Mouse (Mus musculus): Measurements from ENCODE around the gene Stradb.

Stradb gene

DNA sequence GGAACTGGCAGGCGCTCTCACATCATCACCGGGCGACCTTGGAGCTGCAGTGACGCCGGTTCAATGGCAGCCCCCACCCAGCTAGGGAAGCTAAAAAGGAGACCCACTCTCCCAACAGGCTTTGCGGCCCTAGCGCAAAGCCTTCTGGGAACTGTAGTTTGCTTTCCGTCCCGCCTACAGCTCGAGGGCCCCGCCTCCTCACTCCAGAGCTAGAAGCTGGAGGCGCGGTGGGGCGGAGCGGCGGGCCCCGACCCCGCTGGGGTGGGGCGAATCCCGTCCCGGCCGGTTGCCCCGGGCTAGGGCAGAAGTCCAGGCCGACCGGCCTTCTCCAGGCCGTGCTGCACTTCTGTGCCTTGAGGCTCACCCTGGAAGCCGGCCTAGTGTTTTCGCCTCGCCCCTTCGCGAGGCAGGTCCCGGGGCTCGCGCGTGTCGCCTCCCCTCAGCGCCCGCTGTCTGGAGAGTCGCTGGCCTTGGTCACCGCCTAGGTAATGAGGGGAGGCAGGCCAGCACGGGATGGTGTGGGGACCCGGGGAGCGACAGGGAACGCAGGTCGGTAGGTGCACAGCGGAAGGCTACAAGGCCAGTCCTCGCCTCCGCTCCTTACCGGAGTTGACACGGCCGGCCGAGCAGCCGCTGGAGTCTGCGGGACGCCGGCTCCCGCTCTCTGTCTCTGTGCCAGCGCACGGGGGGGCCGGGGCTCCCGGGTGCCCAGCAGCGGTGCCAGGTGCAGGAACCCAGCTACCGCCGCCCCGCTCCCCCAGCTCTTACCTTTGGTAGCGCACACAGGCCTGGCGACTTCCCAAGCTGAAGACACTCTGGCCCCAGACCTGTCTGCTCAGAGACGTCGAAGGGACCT is at the start of gene Stradb, which contains the start of gene Trak2:
TSS of gene Stradb (plus strand) at position 157 of the 856 bp plus-strand sequence.
TSS of gene Trak2 (minus strand) at position 65 of the 856 bp plus-strand sequence.
- in situ Hi-C loops (cut with MboI; ENCODE audit: unreplicated experiment in 2 of 2) = no loop called here

- in situ Hi-C loops (cut with MboI; ENCODE audit: unreplicated experiment in 2 of 2) = no loop called here
Measured at GRCm38 (mm10) chr1:58926664-58927063, 46.7 kb upstream of the Stradb start.

- in situ Hi-C loops (cut with MboI; ENCODE audit: unreplicated experiment in 2 of 2) = no loop called here
Measured at GRCm38 (mm10) chr1:58936746-58937605, 36.3 kb upstream of the Stradb start.

- in situ Hi-C loops (cut with MboI; ENCODE audit: unreplicated experiment in 2 of 2) = no loop called here
Measured at GRCm38 (mm10) chr1:58937606-58938099, 35.7 kb upstream of the Stradb start.

GRCm38 (mm10) chr1:58945523-58945922 is 27.8 kb upstream of the Stradb start:
- in situ Hi-C loops (cut with MboI; ENCODE audit: unreplicated experiment in 2 of 2) = no loop called here

DNA sequence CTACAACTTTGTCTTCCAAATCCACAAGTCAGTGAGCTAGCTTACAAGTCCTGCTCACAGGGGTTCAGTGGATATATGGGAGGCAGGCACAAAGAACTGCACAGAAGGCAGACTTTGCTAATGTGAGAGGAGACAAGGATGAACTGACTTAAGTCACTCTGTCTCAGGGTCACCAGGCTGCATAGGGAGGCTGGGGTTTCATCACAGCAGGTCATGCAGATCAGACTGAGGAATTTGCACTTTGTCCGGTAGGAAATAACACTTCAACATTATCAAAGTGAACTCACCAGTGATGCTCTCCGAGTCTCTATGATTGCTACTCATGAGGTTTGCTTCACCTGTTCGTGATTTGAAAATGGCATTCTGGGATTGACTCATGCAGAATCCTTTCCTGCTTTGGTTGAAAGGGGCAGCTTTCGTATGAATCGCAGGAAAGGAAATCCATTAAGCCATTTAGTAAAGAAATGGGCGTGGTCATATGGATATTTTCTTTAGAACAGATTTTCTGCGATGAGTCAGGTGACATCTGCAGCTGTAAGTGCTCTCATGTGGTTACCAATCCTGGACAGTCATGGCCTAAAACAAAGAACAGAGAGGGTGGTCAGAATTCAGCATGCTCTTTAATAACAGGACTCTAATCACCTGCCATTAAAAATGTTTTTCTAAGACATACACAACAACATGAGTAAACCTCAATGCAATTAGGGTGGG is 27.2 kb upstream of the Stradb start:
- in situ Hi-C loops (cut with MboI; ENCODE audit: unreplicated experiment in 2 of 2) = no loop called here

- in situ Hi-C loops (cut with MboI; ENCODE audit: unreplicated experiment in 2 of 2) = no loop called here
Measured at GRCm38 (mm10) chr1:58946718-58947117, 26.6 kb upstream of the Stradb start.

GRCm38 (mm10) chr1:58949561-58950106 is 23.7 kb upstream of the Stradb start:
- in situ Hi-C loops (cut with MboI; ENCODE audit: unreplicated experiment in 2 of 2) = no loop called here

GRCm38 (mm10) chr1:58950899-58951648 is 22.2 kb upstream of the Stradb start:
- in situ Hi-C loops (cut with MboI; ENCODE audit: unreplicated experiment in 2 of 2) = no loop called here

DNA sequence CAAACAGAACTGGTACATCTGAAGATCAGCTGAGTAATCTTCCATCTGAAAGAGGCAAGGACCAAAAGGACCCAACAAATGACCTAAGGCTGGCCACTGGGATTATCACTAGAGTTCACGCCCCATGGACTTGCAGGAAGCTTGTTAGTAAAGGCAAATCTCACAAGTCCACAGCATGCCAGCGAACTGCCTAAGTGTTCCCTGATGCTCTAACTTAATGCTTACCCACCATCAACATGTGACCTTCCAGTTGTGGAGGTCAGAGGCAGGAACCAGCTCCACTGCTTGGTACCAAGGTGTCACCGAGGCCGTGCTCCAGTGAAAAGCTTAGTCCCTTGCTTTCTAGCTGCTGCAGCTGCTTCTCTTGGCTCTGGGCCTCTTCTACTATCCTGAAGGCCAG is 21.5 kb upstream of the Stradb start:
- in situ Hi-C loops (cut with MboI; ENCODE audit: unreplicated experiment in 2 of 2) = no loop called here

- in situ Hi-C loops (cut with MboI; ENCODE audit: unreplicated experiment in 2 of 2) = no loop called here
Measured at GRCm38 (mm10) chr1:58952526-58952925, 20.8 kb upstream of the Stradb start.

DNA sequence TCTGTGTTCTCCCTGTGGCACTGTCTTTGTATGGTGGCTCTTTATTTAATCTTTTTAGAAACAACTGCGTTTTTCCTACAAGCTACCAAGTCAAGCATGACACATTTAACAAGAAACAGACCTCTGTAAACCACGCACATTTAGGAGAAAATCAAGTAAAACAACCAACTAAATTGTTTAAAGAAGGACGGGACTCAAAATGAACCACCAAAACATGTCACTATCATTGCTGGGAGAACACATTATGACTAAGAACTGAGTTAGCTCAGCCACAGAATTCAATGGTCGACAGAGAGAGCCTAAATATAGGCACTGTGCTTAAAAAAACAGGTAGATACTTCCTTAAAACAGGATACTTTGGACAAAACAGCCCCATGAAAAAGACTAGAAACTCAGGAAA is 20.3 kb upstream of the Stradb start:
- in situ Hi-C loops (cut with MboI; ENCODE audit: unreplicated experiment in 2 of 2) = no loop called here

DNA sequence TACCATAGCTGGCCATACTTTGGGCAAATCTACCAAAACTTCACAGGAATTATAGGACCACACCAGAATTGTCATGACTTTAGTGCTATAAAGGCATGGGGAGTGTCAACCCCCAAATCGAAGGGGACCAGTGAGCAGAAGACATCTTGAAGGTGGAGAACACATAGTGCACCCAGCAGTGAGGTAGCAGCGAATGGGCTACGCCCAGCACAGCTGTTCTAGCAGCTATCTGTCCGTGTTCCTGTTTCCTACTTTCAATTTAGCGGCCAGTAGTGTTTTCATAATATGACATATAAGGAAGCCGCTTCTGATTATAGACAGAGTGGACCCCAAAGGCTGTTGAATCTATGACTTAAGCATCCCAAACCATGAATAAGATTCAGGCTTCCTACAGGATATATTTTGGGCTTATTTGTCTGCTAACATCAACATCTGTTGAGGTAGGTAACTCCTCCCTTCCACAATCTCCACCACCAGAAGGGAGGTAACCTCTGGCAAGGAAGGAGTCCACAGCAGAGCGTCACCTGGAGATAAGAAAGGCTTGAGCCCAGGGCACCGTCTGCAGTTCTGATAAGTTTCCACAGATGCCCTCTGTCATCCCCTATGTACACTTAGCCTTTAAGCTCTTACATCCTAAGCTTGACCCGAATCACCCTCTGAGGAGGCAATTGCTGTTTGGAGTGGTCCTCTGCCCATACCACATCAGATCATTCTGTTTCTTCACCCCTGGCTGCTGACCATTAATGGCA is 19.5 kb upstream of the Stradb start:
- in situ Hi-C loops (cut with MboI; ENCODE audit: unreplicated experiment in 2 of 2) = no loop called here

DNA sequence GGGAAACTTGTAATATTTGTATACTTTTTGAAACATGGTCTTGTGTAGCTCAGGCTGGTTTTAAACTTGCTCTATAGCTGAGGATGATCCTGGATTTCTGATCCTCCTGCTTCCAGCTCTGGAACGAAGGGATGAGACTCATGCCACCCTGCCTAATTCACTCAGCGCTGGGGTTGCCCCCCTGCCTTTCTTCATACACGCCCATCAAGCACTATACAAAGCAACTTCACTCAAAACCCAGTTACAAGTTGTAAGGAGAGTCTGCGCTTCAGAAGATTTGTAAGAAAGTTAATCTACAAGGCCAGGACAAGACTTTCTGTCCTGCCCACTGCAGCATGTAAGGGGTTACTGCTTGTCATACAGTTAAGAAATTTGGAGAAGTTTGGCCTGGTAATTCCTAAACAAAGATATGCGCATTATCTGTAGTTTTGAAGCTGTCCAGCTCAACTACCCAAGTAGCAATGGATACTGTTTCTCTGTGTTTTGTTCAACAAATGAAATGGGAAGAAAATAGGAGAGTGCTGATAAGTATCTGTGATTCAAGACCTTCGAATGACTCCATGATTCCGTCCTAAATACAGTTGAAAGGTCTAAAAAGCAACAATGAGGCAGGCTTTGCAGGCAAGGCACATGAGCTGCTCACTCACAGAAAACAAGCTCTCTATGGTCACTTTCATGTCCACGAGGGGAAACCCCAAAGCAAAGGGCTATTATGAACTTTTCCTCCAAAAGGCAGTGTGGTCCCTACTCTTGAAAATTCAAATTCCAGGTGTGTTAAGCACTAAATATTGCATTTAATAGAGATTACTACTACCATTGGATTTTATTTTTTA is 18.5 kb upstream of the Stradb start:
- in situ Hi-C loops (cut with MboI; ENCODE audit: unreplicated experiment in 2 of 2) = no loop called here

DNA sequence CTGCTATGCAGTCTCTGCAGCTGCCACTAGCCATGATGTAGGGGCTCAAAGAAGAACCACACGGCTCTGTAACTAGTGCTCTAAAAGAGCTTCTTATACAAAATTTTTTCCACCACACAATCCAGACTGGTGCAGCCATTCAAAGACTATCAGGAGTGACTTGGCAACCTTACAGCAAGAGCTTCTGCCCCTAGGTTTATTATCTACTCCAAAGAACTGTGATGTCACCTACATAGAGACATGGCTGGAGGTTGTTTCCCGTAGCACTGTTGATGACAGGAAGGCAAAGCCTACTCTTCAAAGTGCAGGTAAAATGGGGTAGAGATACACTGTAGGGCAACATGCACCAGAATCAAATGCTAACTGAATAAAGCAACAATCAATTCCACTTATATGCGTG is 17.6 kb upstream of the Stradb start:
- in situ Hi-C loops (cut with MboI; ENCODE audit: unreplicated experiment in 2 of 2) = no loop called here

DNA sequence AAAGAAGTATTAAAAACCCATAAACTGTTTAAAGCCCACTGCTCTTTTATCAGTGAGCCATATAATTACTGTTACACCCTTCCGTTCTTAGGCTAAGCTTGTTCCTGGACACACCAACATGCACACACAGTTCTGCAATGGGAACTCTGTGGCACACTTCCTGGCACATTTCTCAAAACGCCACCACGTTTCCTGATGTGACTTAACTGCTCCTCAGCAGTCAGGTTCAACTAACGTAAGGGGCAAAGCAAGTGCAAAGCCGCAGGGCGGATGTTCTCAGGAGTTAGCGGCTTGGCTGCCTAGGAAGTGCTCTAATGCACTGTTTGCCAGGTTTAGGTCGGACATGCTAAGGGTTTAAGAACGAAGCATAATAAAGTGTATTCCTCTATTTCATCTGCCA is 17.1 kb upstream of the Stradb start:
- in situ Hi-C loops (cut with MboI; ENCODE audit: unreplicated experiment in 2 of 2) = no loop called here

GRCm38 (mm10) chr1:58957931-58958330 is 15.4 kb upstream of the Stradb start:
- in situ Hi-C loops (cut with MboI; ENCODE audit: unreplicated experiment in 2 of 2) = no loop called here
